Mouse (Mus musculus): ENCODE results near the gene Sema4d. TPM values are rescaled to one million over a fixed set of nuclear protein-coding genes. Genes with fewer than 3 reads are reported as not detected.
"Not testable (repeated sequence)": the region's sequence is repeated elsewhere in the genome, so short reads cannot be mapped to it uniquely, and the experiment has no call there.

The Sema4d gene
- polyA plus RNA-seq (2016; fragmentation: Nextera tagmentation; extraction: Ambion mirVana), result 5.9 and 7.5 TPM in 2 replicates

GRCm38 (mm10) chr13:51793425-51793891 is at the start of gene Sema4d:
Gene Sema4d (minus strand): TSS chr13:51793747.
- Histone ChIP-seq H3K27me3 (ENCODE audit: insufficient read depth, poor library complexity, severe bottlenecking) (peaks cover 47% of the 10 kb centered on the region), H3K36me3 (no peaks in the 10 kb centered on the region), H3K27ac (peak within 1 kb of the TSS; percentile 89), H3K4me3 (peak within 1 kb of the TSS; percentile 87), H3K9me3 (no peaks in the 10 kb centered on the region), H3K4me1 (replicated peaks) (peaks cover 25% of the 10 kb centered on the region)
- under 1% methylated on average over 52 of the region's 52 CpGs for whole genome bisulfite sequencing
- DNase-seq (ENCODE audit: low spot score), result peak; percentile 59

DNA sequence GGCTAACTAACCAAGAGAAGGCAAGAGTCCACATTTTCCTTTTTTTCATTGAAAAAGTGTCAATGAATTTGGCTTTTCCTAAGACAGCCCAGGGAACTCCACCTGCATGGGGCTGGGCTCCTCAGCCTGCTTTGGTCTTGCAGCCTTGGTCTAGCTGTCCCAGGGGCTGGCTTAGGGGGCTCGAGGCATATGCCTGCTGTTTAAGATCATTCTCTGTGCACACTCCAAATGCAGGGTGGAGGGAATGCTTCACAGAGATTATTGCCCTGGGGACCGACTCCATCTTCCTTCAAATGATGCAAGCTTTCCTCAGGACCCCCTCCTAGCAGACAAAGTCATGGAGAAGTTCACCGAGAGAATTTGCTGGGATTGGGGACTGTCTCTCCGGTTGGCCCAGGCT is 49.8 kb upstream of the Sema4d start:
- Histone ChIP-seq H3K4me1 (replicated peaks) (peaks cover 72% of the 10 kb centered on the region), H3K27me3 (ENCODE audit: insufficient read depth, poor library complexity, severe bottlenecking) (peaks cover 75% of the 10 kb centered on the region), H3K9me3 (no peaks in the 10 kb centered on the region), H3K36me3 (peaks cover 4% of the 10 kb centered on the region), H3K27ac (no peak overlapping the region; the same call in 1 of the 2 replicates), H3K4me3 (no peak overlapping the region)
- DNase-seq (ENCODE audit: low spot score), result no peak
- WGBS, result 70% methylated on average over 4 of the region's 4 CpGs

DNA sequence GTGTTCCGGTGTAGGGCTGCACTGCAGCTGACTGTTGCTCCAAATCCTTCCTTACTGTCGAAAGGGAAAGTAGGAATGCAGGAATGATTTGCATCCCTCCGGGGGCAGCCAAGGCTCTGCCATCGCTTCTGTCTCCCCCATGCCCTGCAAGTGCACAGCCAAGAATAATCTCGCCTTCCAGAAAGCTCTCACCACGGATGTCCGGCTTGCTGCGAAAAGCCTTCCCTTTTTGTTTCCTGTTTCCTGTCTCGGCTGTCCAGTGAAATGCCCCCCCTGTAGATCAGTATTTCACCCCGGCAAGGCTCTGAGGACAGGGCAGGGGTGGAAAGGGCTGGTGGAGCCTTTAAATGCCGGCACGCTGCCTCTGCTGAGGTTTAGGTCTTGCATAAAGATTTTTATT is 49.2 kb upstream of the Sema4d start:
- no peak for DNase-seq (ENCODE audit: low spot score)
- peaks cover 80% of the 10 kb centered on the region for H3K27me3 ChIP-seq (ENCODE audit: insufficient read depth, poor library complexity, severe bottlenecking)
- H3K4me3 ChIP-seq, result peak overlapping the region; percentile 32
- peaks cover 67% of the 10 kb centered on the region for H3K4me1 ChIP-seq (replicated peaks)
- no peaks in the 10 kb centered on the region for H3K9me3 ChIP-seq
- no peaks in the 10 kb centered on the region; the same call in 1 of the 2 replicates for H3K36me3 ChIP-seq
- WGBS, result 6% methylated on average over 12 of the region's 12 CpGs
- H3K27ac ChIP-seq, result peak overlapping the region; percentile 69

DNA sequence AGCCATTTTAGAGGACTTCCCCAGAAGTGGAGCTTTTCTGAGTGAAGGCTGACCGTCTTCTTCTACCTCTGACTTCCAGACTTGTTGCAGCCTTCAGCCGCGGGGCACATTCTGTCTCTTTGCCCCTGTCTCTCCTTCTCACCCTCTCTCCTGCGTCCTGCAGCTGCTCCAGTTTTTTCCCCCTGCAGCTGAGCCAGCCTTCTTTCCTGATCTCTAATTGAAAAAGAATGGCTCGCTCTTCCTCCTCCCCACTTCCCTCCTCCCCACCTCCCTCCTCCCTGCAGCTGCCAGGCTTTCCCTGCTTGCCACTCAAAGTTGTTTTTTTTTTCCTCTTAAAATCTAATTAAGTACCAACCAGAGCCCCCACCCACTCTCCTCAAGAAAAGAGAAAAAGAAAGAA is 48.6 kb upstream of the Sema4d start:
- Histone ChIP-seq H3K27ac (peak overlapping the region; percentile 81), H3K9me3 (no peaks in the 10 kb centered on the region), H3K36me3 (no peaks in the 10 kb centered on the region), H3K4me1 (replicated peaks) (peaks cover 62% of the 10 kb centered on the region), H3K4me3 (peak overlapping the region; percentile 32), H3K27me3 (ENCODE audit: insufficient read depth, poor library complexity, severe bottlenecking) (peaks cover 81% of the 10 kb centered on the region)
- 8% methylated on average over 5 of the region's 5 CpGs for WGBS
- DNase-seq (ENCODE audit: low spot score), result peak; percentile 46

GRCm38 (mm10) chr13:51841541-51842115 is 48.1 kb upstream of the Sema4d start:
- H3K4me1 ChIP-seq (replicated peaks), result peaks cover 62% of the 10 kb centered on the region
- H3K27me3 ChIP-seq (ENCODE audit: insufficient read depth, poor library complexity, severe bottlenecking), result peaks cover 82% of the 10 kb centered on the region
- 9% methylated on average over 12 of the region's 12 CpGs for WGBS
- DNase-seq (ENCODE audit: low spot score), result peak; percentile 30
- H3K4me3 ChIP-seq, result peak overlapping the region; percentile 32
- H3K9me3 ChIP-seq, result no peaks in the 10 kb centered on the region
- no peaks in the 10 kb centered on the region for H3K36me3 ChIP-seq
- peak overlapping the region; percentile 81 for H3K27ac ChIP-seq

GRCm38 (mm10) chr13:51840702-51841101 is 47.2 kb upstream of the Sema4d start:
- H3K9me3 ChIP-seq, result no peaks in the 10 kb centered on the region
- no peaks in the 10 kb centered on the region for H3K36me3 ChIP-seq
- DNase-seq (ENCODE audit: low spot score), result no peak
- no peak overlapping the region for H3K4me3 ChIP-seq
- peaks cover 57% of the 10 kb centered on the region for H3K4me1 ChIP-seq (replicated peaks)
- 42% methylated on average over 6 of the region's 6 CpGs for WGBS
- no peak overlapping the region for H3K27ac ChIP-seq
- H3K27me3 ChIP-seq (ENCODE audit: insufficient read depth, poor library complexity, severe bottlenecking), result peaks cover 84% of the 10 kb centered on the region

- Histone ChIP-seq H3K36me3 (no peaks in the 10 kb centered on the region), H3K4me3 (no peak overlapping the region), H3K4me1 (replicated peaks) (peaks cover 48% of the 10 kb centered on the region), H3K27ac (no peak overlapping the region), H3K27me3 (ENCODE audit: insufficient read depth, poor library complexity, severe bottlenecking) (peaks cover 81% of the 10 kb centered on the region), H3K9me3 (no peaks in the 10 kb centered on the region)
- peak; percentile 44 for DNase-seq (ENCODE audit: low spot score)
- WGBS, result 28% methylated on average over 8 of the region's 8 CpGs
Observed at GRCm38 (mm10) chr13:51839250-51840026, 45.9 kb upstream of the Sema4d start.

- peaks cover 44% of the 10 kb centered on the region for H3K4me1 ChIP-seq (replicated peaks)
- no peak overlapping the region for H3K27ac ChIP-seq
- no peaks in the 10 kb centered on the region for H3K9me3 ChIP-seq
- no peak overlapping the region for H3K4me3 ChIP-seq
- no peak for DNase-seq (ENCODE audit: low spot score)
- peaks cover 62% of the 10 kb centered on the region for H3K27me3 ChIP-seq (ENCODE audit: insufficient read depth, poor library complexity, severe bottlenecking)
- WGBS, result 55% methylated on average over 5 of the region's 5 CpGs
- no peaks in the 10 kb centered on the region for H3K36me3 ChIP-seq
Observed at GRCm38 (mm10) chr13:51837402-51837801, 43.9 kb upstream of the Sema4d start.

GRCm38 (mm10) chr13:51835208-51835607 is 41.7 kb upstream of the Sema4d start:
- H3K27me3 ChIP-seq (ENCODE audit: insufficient read depth, poor library complexity, severe bottlenecking), result peaks cover 47% of the 10 kb centered on the region

DNA sequence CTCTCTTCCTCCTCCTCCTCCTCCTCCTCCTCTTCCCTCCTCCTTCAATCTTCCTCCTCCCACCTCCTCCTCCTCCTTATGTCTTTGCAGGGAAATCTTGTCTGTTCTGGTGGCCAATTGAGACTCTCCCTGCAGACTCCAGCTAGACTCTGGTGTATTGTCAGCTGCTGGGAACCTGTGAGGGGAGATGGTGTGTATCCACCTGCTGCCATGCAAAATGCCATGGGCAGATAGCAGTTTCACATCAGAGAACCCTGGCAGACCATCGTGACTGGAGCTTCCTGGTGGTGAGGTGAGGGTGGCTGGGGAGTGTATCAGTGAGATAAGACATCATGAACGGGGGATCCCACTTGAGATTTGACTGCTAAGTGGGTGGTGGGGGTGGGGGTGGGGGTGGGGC is 41.0 kb upstream of the Sema4d start:
- no peak overlapping the region for H3K27ac ChIP-seq
- peaks cover 32% of the 10 kb centered on the region for H3K4me1 ChIP-seq (replicated peaks)
- peaks cover 42% of the 10 kb centered on the region for H3K27me3 ChIP-seq (ENCODE audit: insufficient read depth, poor library complexity, severe bottlenecking)
- DNase-seq (ENCODE audit: low spot score), result no peak
- H3K9me3 ChIP-seq, result no peaks in the 10 kb centered on the region
- H3K4me3 ChIP-seq, result no peak overlapping the region
- 73% methylated on average over 2 of the region's 2 CpGs for WGBS
- H3K36me3 ChIP-seq, result no peaks in the 10 kb centered on the region

More at GRCm38 (mm10) chr13:51835208-51835607, 41.7 kb upstream of the Sema4d start:
- DNase-seq (ENCODE audit: low spot score); H3K4me3 ChIP-seq; H3K27ac ChIP-seq; H3K9me3 ChIP-seq; H3K36me3 ChIP-seq: not testable (repeated sequence)
- WGBS, result 86% methylated on average over 4 of the region's 4 CpGs
- H3K4me1 ChIP-seq (replicated peaks), result peaks cover 32% of the 10 kb centered on the region

DNA sequence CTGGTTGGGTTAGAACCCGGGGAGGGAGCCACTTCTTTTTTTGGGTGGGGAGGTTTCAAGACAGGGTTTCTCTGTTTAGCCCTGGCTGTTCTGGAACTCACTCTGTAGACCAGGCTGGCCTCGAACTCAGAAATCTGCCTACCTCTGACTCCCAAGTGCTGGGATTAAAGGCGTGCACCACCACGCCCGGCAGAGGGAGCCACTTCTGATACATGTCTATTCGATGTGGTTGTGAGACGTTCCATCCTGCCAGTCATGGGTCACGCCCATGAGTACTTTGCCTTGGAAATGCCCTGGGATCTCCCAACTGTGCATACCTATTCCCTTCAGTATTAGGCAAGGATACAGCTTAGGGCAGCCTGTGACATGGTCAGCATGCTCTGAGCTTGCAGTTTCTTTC is 40.5 kb upstream of the Sema4d start:
- not testable (repeated sequence) for H3K27ac ChIP-seq; H3K9me3 ChIP-seq; H3K36me3 ChIP-seq; DNase-seq (ENCODE audit: low spot score); H3K4me3 ChIP-seq
- WGBS, result 70% methylated on average over 8 of the region's 8 CpGs
- peaks cover 32% of the 10 kb centered on the region for H3K4me1 ChIP-seq (replicated peaks)
- peaks cover 37% of the 10 kb centered on the region for H3K27me3 ChIP-seq (ENCODE audit: insufficient read depth, poor library complexity, severe bottlenecking)

DNA sequence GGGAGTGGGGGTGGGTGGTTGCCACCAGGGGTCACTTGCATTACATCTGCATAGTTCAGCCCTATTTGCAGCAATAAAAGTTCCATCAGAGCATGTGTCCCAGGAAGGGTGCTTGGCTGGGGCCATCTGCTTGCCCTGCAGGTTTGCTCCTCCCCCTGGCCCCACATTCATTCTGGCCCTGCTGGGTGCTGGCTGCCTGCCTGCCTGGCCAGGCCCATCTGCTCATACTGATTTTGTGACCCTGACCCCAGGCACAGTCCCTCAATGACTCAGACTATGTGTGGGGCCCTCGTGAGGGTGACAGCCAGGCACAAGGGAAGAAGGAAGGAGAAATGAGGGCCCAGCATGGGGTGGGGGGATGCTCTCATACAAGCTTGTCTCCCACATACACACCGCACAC is 40.1 kb upstream of the Sema4d start:
- no peaks in the 10 kb centered on the region for H3K36me3 ChIP-seq
- no peaks in the 10 kb centered on the region for H3K9me3 ChIP-seq
- H3K27me3 ChIP-seq (ENCODE audit: insufficient read depth, poor library complexity, severe bottlenecking), result peaks cover 33% of the 10 kb centered on the region
- H3K27ac ChIP-seq, result no peak overlapping the region; the same call in 1 of the 2 replicates
- 43% methylated on average over 2 of the region's 2 CpGs for WGBS
- no peak overlapping the region for H3K4me3 ChIP-seq
- H3K4me1 ChIP-seq (replicated peaks), result peaks cover 32% of the 10 kb centered on the region
- peak; percentile 56 for DNase-seq (ENCODE audit: low spot score)

DNA sequence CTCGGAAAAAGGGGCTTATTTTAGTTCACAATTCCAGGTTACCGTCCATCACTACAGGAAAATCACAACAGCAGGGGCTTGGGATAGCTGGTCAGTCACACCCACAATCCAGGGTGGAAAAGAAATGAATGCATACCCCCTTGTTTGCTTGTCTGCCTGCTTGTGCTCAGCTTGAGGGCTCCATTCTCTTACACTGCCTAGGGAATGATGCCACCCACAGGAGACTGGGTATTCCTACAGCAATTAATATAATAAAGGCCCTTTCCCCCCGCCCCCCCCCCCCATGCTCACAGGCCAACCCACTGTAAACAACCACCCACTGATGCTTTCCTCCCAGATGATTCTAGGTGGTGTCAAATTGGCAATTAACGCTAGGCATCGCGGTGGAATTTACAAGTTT is 38.9 kb upstream of the Sema4d start:
- no peak overlapping the region for H3K27ac ChIP-seq
- peaks cover 32% of the 10 kb centered on the region for H3K4me1 ChIP-seq (replicated peaks)
- no peak overlapping the region for H3K4me3 ChIP-seq
- WGBS, result 87% methylated on average over 6 of the region's 6 CpGs
- H3K36me3 ChIP-seq, result no peaks in the 10 kb centered on the region
- H3K9me3 ChIP-seq, result no peaks in the 10 kb centered on the region
- DNase-seq (ENCODE audit: low spot score), result no peak
- H3K27me3 ChIP-seq (ENCODE audit: insufficient read depth, poor library complexity, severe bottlenecking), result peaks cover 23% of the 10 kb centered on the region

Data from hindbrain, embryonic 10.5 days (tissue).